8 mouse cellular contexts compared by ENCODE assay signal in genomic region chr10:77624570-77624995, GRCm38 (mm10). TPM values are rescaled to one million over a fixed set of nuclear protein-coding genes. Genes with fewer than 3 reads are reported as not detected.
DNase-seq lines count a peak whose midpoint lies in the region; ATAC-seq and TF ChIP-seq lines count a peak whose summit lies in the region.

No protein-coding gene starts in this region.

- H3K9me3 ChIP-seq in heart, embryonic 12.5 days (replicated peaks) = no peaks in the 10 kb centered on the region
- H3K9me3 ChIP-seq in liver, embryonic 12.5 days (replicated peaks) = no peaks in the 10 kb centered on the region

- H3K27me3 ChIP-seq in kidney, adult 2 months (replicated peaks; ENCODE audit: control insufficient read depth, insufficient read depth, low read length) = no peaks in the 10 kb centered on the region
- H3K27me3 ChIP-seq in heart, embryonic 12.5 days (replicated peaks) = no peaks in the 10 kb centered on the region
- H3K27me3 ChIP-seq in liver, embryonic 12.5 days (replicated peaks) = no peaks in the 10 kb centered on the region

- peak overlapping the region; percentile 17 for H3K9ac ChIP-seq in heart, embryonic 12.5 days
- H3K9ac ChIP-seq in liver, embryonic 12.5 days = no peak overlapping the region

- H3K36me3 ChIP-seq in kidney, adult 2 months (ENCODE audit: control insufficient read depth, insufficient read depth, low read length) = no peaks in the 10 kb centered on the region
- no peaks in the 10 kb centered on the region for H3K36me3 ChIP-seq in heart, embryonic 12.5 days
- H3K36me3 ChIP-seq in liver, embryonic 12.5 days = peaks cover 35% of the 10 kb centered on the region

- TF ChIP-seq POLR2A in kidney, adult 2 months (IDR thresholded peaks at IDR 0.05; ENCODE audit: low read depth, low read length) = no peak
- TF ChIP-seq POLR2A in bone marrow, adult 2 months (IDR thresholded peaks at IDR 0.05; ENCODE audit: borderline replicate concordance, control insufficient read depth, low read depth, low read length) = no peak

- 32% methylated on average over 7 of the region's 7 CpGs for WGBS in kidney, adult 2 months
- WGBS in bone marrow, adult 2 months = 65% methylated on average over 7 of the region's 7 CpGs
- WGBS in heart, embryonic 12.5 days = 53% methylated on average over 7 of the region's 7 CpGs
- 68% methylated on average over 7 of the region's 7 CpGs for WGBS in liver, embryonic 12.5 days (ENCODE audit: insufficient replicate concordance)

- DNase-seq in kidney, adult 2 months = peak; percentile 68
- no peak for DNase-seq in kidney, postnatal 10 days
- no peak for DNase-seq in ovary, postnatal 10 days (ENCODE audit: low spot score)
- DNase-seq in urinary bladder, postnatal 4 days (ENCODE audit: low spot score in 2 of 2) = no peak

- no peak for ATAC-seq in heart, embryonic 12.5 days (ENCODE audit: insufficient number of reproducible peaks, low FRiP score)
- ATAC-seq in liver, embryonic 12.5 days = no peak
- no peak for ATAC-seq in inflammation-experienced regulatory T-cells, adult 6 months

- H3K4me3 ChIP-seq in kidney, adult 2 months (ENCODE audit: insufficient read depth, low read depth, low read length) = no peak overlapping the region
- no peak overlapping the region for H3K4me3 ChIP-seq in bone marrow, adult 2 months (replicated peaks; ENCODE audit: control insufficient read depth, low read depth, low read length)
- H3K4me3 ChIP-seq in heart, embryonic 12.5 days = no peak overlapping the region
- H3K4me3 ChIP-seq in liver, embryonic 12.5 days = no peak overlapping the region

- no peak for TF ChIP-seq CTCF in kidney, adult 2 months (conservative IDR thresholded peaks at IDR 0.05; ENCODE audit: insufficient read depth, insufficient read length, low read depth, low read length)
- TF ChIP-seq CTCF in bone marrow, adult 2 months (IDR thresholded peaks at IDR 0.05; ENCODE audit: control insufficient read depth, insufficient read depth, low read length) = no peak; the same call in 1 of the 2 replicates

- peak overlapping the region; percentile 77 for H3K27ac ChIP-seq in kidney, adult 2 months (ENCODE audit: insufficient read depth, low read depth, low read length)
- H3K27ac ChIP-seq in bone marrow, adult 2 months (ENCODE audit: control insufficient read depth, insufficient read depth, low read depth, low read length, poor library complexity) = 0 out of 2 replicates have a peak overlapping the region, but pooled peaks have one; percentile 19
- H3K27ac ChIP-seq in heart, embryonic 12.5 days (ENCODE audit: poor library complexity, severe bottlenecking) = peak overlapping the region; percentile 65
- no peak overlapping the region for H3K27ac ChIP-seq in liver, embryonic 12.5 days

- peaks cover 29% of the 10 kb centered on the region for H3K4me1 ChIP-seq in kidney, adult 2 months (ENCODE audit: control insufficient read depth, insufficient read depth, low read length)
- H3K4me1 ChIP-seq in bone marrow, adult 2 months (ENCODE audit: control insufficient read depth, insufficient read depth, low read length) = peaks cover 8% of the 10 kb centered on the region
- H3K4me1 ChIP-seq in heart, embryonic 12.5 days (replicated peaks) = peaks cover 50% of the 10 kb centered on the region
- peaks cover 62% of the 10 kb centered on the region for H3K4me1 ChIP-seq in liver, embryonic 12.5 days

- H3K4me2 ChIP-seq in heart, embryonic 12.5 days = peak overlapping the region; percentile 76
- peak overlapping the region; percentile 83 for H3K4me2 ChIP-seq in liver, embryonic 12.5 days

RNA-seq across cellular contexts. Expression of gene Ube2g2, which starts 2.5 kb away (rescaled TPM):
- 29.9 and 33.8 TPM in 2 replicates for polyA plus RNA-seq in kidney, adult 2 months (2012; rRNA removed)
- polyA plus RNA-seq in bone marrow, adult 2 months (2011; ENCODE audit: insufficient read depth, insufficient read length, low replicate concordance, missing spikeins) = 21.5 and 35.5 TPM in 2 replicates
- 69.5 and 72.8 TPM in 2 replicates for polyA plus RNA-seq in heart, embryonic 12.5 days (2016; fragmentation: Nextera tagmentation; extraction: Ambion mirVana)
- polyA plus RNA-seq in liver, embryonic 12.5 days (2016; fragmentation: Nextera tagmentation; extraction: Ambion mirVana) = 55.7 and 59.9 TPM in 2 replicates
- 10 to 100 TPM; 41.1 to 55.4 (median 50.1) TPM for polyA plus RNA-seq in inflammation-experienced regulatory T-cells, adult 6 months (2017; shearing (Covaris generic))

RNA-seq across cellular contexts. Expression of gene Gm49325, which starts 18.6 kb away (rescaled TPM):
- polyA plus RNA-seq in kidney, adult 2 months (2012; rRNA removed) = not detected in 2 replicates
- not detected in 2 replicates for polyA plus RNA-seq in bone marrow, adult 2 months (2011; ENCODE audit: insufficient read depth, insufficient read length, low replicate concordance, missing spikeins)
- polyA plus RNA-seq in heart, embryonic 12.5 days (2016; fragmentation: Nextera tagmentation; extraction: Ambion mirVana) = 14.5 TPM in 1 of 2 replicates, not detected in the other
- polyA plus RNA-seq in liver, embryonic 12.5 days (2016; fragmentation: Nextera tagmentation; extraction: Ambion mirVana) = 5.1 TPM in 1 of 2 replicates, not detected in the other
- polyA plus RNA-seq in inflammation-experienced regulatory T-cells, adult 6 months (2017; shearing (Covaris generic)) = 10 to 100 TPM in 1 of 3 experiments, 1 to 10 TPM in 1, not detected in 1; 3.6 to 10.0 TPM

RNA-seq across cellular contexts. Expression of gene Sumo3, which starts 18.7 kb away (rescaled TPM):
- 241 and 269 TPM in 2 replicates for polyA plus RNA-seq in kidney, adult 2 months (2012; rRNA removed)
- polyA plus RNA-seq in bone marrow, adult 2 months (2011; ENCODE audit: insufficient read depth, insufficient read length, low replicate concordance, missing spikeins) = 69.9 and 76.0 TPM in 2 replicates
- polyA plus RNA-seq in heart, embryonic 12.5 days (2016; fragmentation: Nextera tagmentation; extraction: Ambion mirVana) = 177 and 184 TPM in 2 replicates
- 138 and 146 TPM in 2 replicates for polyA plus RNA-seq in liver, embryonic 12.5 days (2016; fragmentation: Nextera tagmentation; extraction: Ambion mirVana)
- polyA plus RNA-seq in inflammation-experienced regulatory T-cells, adult 6 months (2017; shearing (Covaris generic)) = 10 to 100 TPM; 73.1 to 90.7 (median 74.3) TPM

RNA-seq across cellular contexts. Expression of gene Pttg1ip, which starts 43.1 kb away (rescaled TPM):
- polyA plus RNA-seq in kidney, adult 2 months (2012; rRNA removed) = 321 and 342 TPM in 2 replicates
- 38.1 and 67.0 TPM in 2 replicates for polyA plus RNA-seq in bone marrow, adult 2 months (2011; ENCODE audit: insufficient read depth, insufficient read length, low replicate concordance, missing spikeins)
- polyA plus RNA-seq in heart, embryonic 12.5 days (2016; fragmentation: Nextera tagmentation; extraction: Ambion mirVana) = 103 and 104 TPM in 2 replicates
- polyA plus RNA-seq in liver, embryonic 12.5 days (2016; fragmentation: Nextera tagmentation; extraction: Ambion mirVana) = 68.8 and 72.8 TPM in 2 replicates
- 100 to 1,000 TPM in 2 of 3 experiments, 10 to 100 TPM in 1; 83.7 to 113 (median 112) TPM for polyA plus RNA-seq in inflammation-experienced regulatory T-cells, adult 6 months (2017; shearing (Covaris generic))
